Mouse (Mus musculus) c-Kit-positive CD71-positive TER-119-positive erythroid progenitor cells, embryonic 14.5 days (primary cell): Measurements from ENCODE around the gene Pim1.
"Not testable (repeated sequence)": the region's sequence is repeated elsewhere in the genome, so short reads cannot be mapped to it uniquely, and the experiment has no call there.

ENCODE experiments used
- DNase-seq: peaks from one replicate; pipeline ENCODE4 v3.0.0-alpha.2; 2013; ENCODE audit warnings: low spot score

The Pim1 gene

DNA sequence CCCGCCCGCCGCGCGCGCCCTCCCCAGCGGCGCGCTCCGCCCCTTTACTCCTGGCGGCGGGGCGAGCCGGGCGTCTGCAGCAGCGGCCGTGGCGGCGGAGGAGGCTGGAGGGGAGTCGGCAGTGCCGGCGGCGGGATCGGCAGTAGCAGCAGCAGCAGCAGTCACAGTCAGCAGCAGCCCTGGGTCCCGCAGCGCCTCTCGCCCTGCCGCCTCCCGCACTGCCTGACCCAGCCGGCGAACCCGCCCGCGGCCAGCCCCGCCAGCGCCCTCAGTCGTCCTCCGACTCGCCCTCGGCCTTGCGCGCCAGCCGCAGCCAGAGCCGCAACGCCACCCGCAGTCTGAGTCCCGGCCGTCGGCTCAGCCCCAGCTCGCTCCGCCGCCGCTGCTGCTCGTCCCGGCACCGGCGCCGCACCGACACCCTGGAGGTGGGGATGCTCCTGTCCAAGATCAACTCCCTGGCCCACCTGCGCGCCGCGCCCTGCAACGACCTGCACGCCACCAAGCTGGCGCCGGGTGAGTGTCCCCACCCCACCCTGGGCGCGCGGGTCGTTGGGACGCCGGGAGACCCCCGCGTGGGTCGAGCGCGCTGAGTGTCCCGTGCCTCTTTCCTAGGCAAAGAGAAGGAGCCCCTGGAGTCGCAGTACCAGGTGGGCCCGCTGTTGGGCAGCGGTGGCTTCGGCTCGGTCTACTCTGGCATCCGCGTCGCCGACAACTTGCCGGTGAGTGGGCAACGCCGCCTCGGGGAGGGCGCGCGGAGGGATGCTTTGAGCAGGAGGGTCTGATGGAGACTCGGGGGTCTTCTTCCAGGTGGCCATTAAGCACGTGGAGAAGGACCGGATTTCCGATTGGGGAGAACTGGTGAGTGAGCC lies at the start of gene Pim1:
TSS of gene Pim1 (plus strand) at position 41 of the 869 bp plus-strand sequence.
- DNase-seq = no peak

DNA sequence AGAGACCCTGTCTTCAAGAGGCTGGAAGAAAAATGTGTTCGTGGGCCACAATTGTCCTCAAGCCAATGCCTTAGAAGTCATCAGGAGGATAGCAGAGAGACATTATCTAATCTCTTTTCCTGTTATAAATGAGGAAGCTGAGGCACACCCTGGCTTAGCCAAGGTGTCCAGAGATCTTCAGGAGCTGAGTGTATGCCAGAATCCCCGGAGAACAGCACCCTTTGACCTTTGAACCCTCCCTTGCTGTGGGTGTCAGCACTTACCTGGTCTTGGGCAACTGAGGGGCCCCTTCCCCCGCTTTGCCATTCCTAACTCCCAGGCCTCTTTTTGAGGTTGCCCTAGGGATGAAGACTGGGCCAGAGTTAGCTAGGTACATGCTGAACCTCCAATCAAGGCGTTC lies 49.0 kb upstream of the Pim1 start:
- no peak for DNase-seq

DNA sequence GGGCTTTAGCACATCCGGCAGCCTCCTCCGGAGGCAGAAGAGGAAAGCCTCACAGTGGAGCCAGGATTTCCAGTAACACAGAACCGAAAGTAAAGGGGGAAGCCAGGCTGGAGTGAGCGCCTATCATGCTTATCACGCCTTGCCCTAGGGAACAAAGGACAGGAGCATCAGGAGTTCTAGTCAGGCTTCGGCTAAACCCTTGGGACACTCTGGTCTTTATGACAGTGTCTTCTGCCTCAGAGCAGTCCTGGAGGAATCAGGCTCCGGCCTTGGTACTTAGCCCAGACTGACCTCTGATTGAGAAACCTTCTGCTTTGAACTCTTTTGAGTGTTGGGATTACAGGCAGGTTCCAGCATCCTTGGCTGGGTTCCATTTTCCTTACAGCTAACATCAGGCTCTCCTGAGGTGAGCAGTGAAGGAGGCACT lies 48.4 kb upstream of the Pim1 start:
- no peak for DNase-seq

DNA sequence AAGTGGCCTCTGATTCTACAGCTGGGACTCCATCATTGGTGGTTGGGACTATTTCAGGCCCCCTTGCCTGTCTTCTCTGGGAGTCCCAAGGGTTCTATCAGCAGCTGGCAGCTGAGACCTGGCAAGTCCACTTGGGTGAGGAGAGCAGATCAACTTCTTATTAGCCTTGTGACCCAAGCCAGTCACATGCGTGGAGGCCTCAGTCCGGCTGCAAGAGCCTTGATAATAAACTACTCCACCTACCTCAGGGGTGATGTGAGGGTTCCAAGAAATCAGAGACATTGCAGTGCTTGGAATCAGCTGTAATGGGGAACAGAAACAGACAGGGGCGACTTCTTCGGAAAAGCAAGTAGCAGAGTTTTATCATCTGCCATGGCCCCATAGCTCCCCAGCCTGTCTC lies 46.8 kb upstream of the Pim1 start:
- DNase-seq = peak; percentile 91

DNA sequence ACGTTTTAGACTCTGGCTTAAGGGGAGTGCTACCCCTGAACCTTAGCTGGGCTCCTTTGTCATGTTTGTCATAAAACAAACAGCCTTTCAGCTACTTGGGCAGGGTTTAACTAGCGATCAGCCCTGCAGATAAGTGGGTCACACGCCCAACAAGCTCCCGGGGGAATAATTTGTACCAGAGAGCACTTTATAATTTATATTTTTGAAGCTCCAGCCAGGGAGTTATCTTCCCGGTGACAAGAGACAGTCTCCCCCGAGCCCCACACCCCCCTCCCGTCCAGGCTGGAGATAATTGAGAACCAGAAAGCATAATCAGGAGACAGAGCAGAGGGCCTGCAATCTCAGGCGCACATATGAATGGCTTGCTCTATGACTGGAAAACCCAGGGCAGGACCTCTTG lies 45.5 kb upstream of the Pim1 start:
- DNase-seq = peak; percentile 64

DNA sequence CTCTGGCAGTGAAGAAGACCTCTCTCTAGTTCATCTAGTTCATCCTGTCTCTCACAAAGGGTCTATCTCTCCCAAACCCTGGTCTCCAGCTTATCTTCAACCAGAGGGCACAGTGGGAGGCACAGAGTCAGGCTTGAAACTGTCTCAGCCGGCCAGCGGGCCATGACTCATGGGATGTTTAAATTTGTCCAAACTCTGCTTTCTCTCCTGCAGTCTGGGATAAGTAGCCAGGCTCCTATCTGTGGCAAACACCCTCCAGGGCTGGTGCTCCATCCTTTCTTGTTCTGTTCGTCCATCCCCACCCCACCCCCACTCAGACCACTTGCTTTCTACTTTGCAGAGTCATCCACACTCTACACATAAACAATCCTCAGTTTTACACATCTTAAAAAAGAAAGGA lies 43.2 kb upstream of the Pim1 start:
- DNase-seq = peak; percentile 94

DNA sequence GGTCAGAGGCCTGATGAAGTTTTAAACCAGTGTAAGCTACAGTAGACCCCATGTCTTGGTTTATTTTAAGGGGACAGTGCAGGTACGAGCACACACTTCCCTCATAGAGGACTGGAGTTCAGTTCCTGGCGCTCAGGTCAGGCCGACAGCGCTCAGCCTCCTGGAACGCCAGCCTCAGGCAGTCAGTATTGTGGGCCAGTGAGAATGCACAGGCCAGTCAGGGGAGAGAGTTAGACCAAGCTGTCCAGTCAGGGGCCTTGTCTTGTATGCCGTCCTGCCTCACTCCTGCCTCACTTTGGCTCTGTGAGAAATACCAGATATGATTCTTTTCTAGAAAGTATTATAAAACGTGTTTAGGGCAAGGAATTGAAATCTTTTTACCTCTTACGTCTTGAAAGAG lies 42.5 kb upstream of the Pim1 start:
- no peak for DNase-seq

DNA sequence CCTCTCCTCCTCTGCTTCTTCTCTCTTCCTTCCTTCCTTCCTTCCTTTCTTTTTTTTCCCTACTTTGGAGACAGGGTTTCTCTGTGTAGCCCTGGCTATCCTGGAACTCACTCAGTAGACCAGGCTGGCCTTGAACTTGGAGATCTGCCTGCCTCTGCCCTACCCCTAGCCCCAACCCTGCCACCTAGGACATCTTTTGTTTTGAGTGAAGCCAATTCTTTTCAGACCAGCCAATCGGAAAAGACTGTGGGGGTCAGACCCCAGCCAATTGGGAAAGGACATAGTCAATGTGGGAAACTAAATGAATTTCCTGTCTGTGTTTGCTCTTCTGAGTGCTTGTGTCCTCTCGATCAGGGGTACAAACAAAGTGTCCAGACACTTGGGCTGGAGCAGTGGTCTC lies 42.0 kb upstream of the Pim1 start:
- no peak for DNase-seq

DNA sequence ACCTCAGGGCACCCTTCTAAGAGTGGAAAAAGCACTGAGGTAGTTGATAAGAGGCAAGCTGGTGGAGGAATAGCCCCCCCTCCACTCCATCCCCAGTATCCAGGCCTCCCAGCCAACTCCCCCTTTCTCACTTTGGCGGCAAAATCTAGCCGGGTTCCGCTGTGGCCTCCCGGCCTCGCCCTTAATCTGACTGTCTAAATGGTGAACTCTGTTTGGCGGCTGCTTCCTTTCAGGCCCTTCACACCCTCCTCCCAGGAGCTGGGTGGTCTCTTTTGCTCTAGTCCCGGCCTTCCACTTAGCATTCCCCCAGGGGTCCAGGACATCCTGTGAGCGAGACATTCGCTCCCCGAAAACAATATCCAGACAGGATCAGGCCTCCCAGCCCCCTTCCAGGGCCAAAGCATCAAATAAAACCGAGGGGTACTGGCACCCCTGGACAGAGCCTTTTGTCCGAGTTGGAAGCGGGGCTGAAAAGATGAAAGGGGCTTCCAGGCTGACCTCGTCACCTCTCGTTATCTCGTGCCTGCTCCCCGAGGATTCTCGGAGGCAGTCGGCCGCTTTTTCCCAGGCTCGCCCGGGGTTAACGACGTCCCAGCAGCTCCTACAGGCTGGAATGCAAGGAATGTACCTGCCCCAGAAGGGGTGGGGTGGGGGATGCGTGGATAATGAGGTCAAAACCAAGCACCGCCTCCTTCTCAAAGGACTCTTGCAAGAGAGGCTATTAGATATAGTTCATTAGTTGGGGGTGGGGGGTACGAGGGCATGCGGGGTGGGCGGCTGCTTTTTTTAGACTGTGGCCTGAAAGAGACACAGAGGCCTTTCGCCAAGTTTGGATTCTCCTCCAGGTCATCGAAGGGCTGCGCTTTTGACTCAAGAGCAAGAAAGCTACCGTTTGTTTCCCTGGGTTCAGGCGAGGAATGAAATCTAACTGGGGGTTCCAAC lies 39.4 kb upstream of the Pim1 start:
- no peak for DNase-seq

DNA sequence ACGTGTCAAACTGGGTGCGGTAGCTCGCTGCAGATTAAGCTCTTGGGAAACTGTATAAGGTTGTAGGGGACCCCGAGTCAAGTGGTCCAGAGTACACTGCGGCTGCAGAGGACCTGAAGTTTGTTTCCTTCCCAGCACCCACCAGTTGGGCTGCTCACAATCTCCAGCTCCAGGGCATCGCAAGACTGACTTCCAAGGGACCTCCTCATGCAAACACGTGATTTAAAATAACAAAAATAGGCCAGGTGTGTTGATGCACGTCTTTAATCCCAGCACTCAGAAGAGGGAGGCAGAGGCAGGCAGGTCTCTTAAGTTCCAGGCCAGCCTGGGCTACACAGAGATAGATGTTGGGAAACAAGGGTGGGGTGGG lies 38.7 kb upstream of the Pim1 start:
- no peak for DNase-seq

DNA sequence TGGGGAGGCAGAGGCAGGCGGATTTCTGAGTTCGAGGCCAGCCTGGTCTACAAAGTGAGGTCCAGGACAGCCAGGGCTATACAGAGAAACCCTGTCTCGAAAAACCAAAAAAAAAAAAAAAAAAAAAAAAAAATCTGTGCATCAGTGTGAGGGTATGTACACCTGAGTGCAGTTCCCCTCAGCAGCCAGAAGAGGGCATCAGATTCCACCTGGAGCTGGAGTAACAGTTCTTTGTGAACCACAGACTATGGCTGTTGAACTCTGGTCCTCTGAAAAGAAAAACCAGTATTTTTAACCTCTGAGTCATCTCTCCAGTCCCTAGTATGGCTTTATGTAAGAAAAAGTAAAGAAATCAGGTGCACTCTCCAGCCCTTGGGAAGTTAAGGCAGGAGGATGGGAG lies 36.4 kb upstream of the Pim1 start:
- not testable (repeated sequence) for DNase-seq

DNA sequence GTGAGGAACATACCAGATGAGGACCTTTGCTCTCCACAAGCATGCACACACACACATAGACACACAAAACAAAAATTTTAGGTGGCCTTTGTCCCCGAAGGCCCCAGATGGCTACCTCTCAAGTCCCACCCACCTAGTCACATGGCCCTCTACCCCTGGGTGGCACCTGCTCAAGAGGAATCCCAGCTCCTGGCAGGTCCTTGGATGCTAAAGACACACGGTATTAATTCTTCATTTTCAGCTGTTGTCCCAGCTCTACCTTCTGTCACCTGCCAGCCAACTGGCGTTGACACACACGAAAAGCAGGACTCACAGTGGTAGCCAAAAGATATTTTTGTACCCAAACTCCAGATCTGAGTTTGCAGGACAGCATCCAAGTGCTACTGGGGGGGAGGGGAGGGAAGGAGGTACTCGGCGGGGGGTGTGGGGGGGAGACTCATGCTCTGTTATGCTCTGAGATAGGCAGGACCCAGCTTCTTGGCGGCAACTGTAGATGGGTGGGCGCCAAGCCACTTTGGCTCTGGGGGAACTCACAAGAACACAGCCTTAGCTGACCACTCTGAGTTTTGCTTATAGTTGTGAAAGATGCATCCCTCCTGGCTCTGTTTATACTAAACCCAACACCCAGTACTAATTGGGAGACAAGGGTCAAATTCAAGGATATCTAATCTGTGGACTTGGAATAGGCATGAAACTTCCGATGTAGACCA lies 35.0 kb upstream of the Pim1 start:
- no peak for DNase-seq

DNA sequence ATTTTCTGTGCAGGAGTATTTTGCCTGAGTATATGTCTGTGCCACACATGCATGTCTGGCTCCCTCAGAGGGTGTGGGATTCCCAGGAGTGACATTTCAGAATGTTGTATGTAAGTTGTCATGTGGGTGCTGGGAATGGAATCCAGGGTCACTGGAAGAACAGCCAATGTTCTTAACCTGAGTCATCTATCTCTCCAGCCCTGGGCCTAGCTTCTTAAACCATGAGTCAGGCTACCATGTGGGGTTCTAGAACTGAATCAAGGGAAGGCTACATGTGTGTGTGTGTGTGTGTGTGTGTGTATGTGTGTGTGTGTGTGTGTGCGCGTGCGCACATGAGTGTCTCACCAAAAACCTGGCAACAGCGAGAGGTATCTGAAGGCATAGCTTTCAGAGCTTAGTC lies 34.1 kb upstream of the Pim1 start:
- no peak for DNase-seq

DNA sequence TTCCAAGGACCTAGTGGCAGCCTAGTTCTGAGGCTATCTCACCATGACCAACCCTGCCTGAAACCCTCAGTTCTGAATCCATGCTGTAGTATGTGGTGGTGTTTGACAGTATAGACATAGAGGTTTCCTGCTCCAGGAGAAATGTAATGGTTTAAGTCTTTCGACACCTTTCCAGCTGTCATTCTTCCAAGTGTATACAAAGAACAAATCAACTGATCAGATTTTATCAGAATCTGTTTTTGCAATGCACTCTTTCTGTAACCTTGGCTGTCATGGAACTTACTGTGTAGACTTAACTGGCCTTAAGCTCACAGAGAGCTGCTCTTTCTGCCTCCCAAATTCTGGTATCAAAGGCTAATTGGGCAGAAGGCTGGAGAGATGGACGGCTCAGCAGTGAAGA lies 33.6 kb upstream of the Pim1 start:
- no peak for DNase-seq

DNA sequence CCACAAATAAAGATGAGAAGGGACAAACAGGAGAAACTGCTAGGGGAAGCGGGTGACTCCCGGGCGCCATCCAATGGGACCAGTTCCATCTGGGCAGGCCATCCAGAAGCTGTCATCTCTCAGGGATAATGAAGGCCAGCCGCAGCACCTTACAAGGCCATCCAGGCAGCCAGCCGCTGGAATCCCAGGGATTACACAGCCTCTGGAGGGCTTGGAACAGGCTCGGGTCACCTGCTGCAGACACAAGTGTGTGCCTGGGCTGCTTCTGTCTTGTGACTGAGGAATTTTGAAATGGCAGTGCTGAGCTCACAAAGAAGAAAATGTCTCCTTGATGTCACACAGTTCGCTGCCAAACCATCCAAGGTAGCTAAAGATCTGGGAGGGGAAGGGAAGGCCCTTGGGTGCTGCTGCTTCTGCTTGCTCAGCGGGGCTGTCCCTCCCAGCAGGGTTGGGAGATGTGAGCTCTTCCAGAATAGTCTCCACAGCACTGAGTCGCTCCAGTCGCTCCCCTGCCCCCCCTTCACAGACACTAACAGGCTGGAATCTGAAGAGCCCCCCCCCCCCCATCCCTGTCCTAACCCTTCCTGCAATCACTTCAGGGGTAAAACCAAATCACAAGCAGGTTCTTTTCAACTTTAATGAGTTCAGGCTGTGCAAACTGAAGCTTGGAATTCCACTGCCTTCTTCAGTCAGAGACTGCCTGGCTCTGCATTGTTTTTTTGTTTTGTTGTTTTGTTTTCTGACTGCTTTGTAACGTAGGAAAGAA lies 32.6 kb upstream of the Pim1 start:
- DNase-seq = no peak

DNA sequence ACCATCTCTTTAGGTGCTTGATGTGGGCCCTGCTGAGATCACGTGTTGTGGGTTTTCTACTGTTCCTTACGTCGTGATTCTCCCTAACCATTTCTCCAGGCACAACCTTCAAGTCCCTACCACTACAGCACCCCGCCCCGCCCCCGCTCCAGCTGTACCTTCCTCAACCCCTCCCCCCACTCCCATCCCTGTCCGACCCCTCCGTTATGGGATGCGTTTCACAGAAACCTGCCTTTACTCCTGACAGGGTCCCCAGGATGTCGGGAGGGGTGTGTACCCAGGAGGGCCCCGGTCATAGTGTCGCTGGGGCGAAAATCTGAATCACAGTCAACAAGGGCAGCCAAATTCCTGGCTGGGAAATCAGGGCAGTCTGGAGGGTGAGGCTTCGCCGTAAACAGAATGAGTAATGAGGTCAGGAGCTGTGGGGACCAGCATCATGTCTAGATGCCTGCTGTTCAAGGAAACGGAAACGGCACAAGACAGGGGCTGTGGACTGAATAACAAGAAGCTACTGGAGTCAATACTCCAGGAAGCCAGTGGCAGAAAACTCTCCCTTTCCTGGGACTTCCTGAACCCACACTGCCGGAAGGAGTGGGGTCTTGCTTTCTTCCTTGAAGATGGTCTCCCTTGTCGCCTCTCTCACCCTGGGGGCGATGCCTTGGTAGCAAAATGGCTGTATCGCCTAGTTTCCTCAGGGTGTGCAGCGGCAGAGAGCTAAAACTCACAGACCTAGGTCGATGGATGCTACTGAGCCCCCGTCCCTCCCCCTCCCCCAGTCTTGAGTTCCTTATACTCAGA lies 31.0 kb upstream of the Pim1 start:
- no peak for DNase-seq

DNA sequence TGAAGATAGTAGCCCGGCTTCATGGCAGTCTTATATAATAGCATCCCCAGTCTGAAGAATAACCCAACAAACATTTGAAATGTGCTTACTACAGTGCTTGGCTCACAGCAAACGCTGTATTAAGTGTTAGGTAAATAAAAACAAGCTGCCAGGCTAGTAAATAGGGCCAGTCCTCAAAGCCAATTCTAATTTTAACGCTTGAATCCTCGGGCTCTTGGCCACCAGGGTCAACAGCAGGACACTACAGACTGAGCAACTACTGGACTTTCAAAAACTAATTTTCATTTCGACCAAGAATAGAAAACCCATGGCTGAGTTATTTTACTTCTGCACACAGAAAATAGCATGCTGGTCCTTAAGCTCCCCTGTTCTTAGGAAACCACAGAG lies 30.4 kb upstream of the Pim1 start:
- no peak for DNase-seq

DNA sequence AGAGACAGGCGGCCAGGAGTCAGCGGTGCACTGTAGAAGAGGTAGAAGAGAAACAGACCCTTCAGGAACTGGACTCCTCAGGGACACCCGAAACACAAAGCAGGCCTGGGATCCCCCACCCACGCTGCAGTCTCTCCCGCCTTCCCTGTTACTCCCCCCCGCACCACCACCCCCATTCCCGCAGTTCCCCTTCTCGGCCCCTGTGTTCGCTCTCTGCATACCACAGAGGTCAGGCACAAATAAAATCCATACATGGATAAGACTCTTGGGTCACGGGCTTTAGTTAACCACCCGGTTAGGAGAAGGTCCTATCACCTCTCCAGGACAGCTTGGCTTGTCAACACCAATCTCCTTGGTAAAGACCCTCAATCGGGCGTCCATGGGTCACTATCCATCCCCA lies 26.9 kb upstream of the Pim1 start:
- DNase-seq = no peak

DNA sequence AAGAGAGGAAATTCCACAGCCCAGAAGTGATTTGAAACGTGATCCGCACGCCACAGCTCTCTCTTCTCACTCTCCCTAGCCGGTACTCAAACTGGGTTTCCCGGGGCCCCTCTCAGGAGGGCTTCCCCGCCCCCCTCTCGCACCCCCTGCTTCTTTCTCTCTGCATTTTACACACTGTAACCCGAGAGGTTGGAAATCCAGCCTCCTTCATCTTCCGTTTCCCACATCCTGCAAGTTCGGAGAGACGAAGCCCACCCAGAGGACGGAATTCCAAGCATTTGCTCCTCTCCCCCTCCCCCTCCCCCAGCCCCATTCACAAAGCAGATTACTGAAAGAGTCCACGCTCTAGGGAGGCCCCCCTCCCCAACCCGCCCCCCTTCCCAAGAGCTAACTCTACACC lies 26.5 kb upstream of the Pim1 start:
- no peak for DNase-seq

DNA sequence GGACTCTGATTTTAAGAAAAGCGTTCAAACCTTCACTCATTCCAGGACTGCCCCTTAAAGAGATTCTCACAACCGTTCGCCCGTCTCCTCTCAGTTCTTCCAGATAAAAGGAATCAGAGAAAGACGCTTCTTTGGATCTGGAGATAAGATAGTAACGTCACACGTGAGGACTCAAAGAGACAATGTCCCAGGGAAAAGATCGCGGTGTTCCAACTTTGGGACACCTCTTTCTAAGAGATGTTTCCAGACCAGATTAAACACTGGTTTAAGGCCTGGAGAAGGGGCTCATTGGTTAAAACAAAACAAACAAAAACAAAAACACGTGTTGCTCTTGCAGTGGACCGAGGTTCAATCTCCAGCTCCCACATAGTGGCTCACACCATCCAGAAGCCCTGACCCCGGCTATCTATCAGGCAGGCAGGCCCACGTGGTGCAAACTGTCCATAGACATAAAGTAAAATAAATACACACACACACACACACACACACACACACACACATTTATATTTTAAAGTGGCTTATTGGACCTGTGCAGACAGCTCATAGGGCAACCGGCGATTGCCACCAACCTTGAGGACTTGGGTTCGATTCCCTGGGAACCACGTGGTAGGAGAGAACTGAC lies 25.9 kb upstream of the Pim1 start:
- DNase-seq = no peak
